Mouse (Mus musculus) heart, embryonic 11.5 days (tissue): Measurements from ENCODE around the gene Ubap2. TPM values are rescaled to one million over a fixed set of nuclear protein-coding genes. Genes with fewer than 3 reads are reported as not detected.

Experiments
- ATAC-seq: fragments of 200-750 bp; cut with Nextera tagmentation; replicated peaks from 2 replicates; pipeline ENCODE4 v1.8.0; 2017; ENCODE audit warnings: moderate library complexity; ENCODE audit not compliant: insufficient number of reproducible peaks, low FRiP score, low TSS enrichment
- H3K27ac ChIP-seq: fragments of 300-500 bp; sonication (generic); 2 replicates; pipeline ENCODE4 v1.5.1; 2014; ENCODE audit warnings: mild to moderate bottlenecking, low read depth, low read length
- H3K27me3 ChIP-seq: fragments of 300-500 bp; sonication (generic); 2 replicates; pipeline ENCODE4 v1.6.1; 2014; ENCODE audit warnings: mild to moderate bottlenecking, low read length, mixed read lengths; ENCODE audit not compliant: control insufficient read depth, insufficient read depth
- H3K36me3 ChIP-seq: fragments of 300-500 bp; sonication (generic); 2 replicates; pipeline ENCODE4 v1.6.1; 2014; ENCODE audit warnings: mild to moderate bottlenecking, low read length, moderate library complexity, mixed read lengths; ENCODE audit not compliant: control insufficient read depth, insufficient read depth
- H3K4me1 ChIP-seq: fragments of 300-500 bp; sonication (generic); 2 replicates; pipeline ENCODE4 v1.6.1; 2014; ENCODE audit warnings: low read length; ENCODE audit not compliant: control insufficient read depth, insufficient read depth
- H3K4me2 ChIP-seq: fragments of 300-500 bp; sonication (generic); 2 replicates; pipeline ENCODE4 v1.6.1; 2014; ENCODE audit warnings: mild to moderate bottlenecking, moderate library complexity
- H3K4me3 ChIP-seq: fragments of 300-500 bp; sonication (generic); 2 replicates; pipeline ENCODE4 v1.5.1; 2014; ENCODE audit warnings: low read depth, low read length
- H3K9ac ChIP-seq: fragments of 300-500 bp; sonication (generic); 2 replicates; pipeline ENCODE4 v1.6.1; 2014; ENCODE audit warnings: mild to moderate bottlenecking, low read depth, low read length, moderate library complexity
- H3K9me3 ChIP-seq: fragments of 300-500 bp; sonication (generic); replicated peaks from 2 replicates; pipeline ENCODE4 v1.6.1; 2016; ENCODE audit warnings: low read length; ENCODE audit not compliant: control insufficient read depth
- WGBS: fragments of 180-500 bp; shearing (Covaris S2); extraction: QIAGEN DNeasy Blood & Tissue Kit; methylation state at CpG from one replicate; pipeline ENCODE4 v1.1.7; 2014; ENCODE audit not compliant: insufficient replicate concordance; 5-methylcytosine and 5-hydroxymethylcytosine counted together
- polyA plus RNA-seq: library from polyadenylated mRNA; unstranded; fragments of >200 nt; fragmentation: Nextera tagmentation; extraction: Ambion mirVana; gene quantifications from 2 replicates; pipeline ENCODE4 v1.2.1, GENCODE M21; 2014

The Ubap2 gene
- 51.4 and 63.2 TPM in 2 replicates for polyA plus RNA-seq

DNA sequence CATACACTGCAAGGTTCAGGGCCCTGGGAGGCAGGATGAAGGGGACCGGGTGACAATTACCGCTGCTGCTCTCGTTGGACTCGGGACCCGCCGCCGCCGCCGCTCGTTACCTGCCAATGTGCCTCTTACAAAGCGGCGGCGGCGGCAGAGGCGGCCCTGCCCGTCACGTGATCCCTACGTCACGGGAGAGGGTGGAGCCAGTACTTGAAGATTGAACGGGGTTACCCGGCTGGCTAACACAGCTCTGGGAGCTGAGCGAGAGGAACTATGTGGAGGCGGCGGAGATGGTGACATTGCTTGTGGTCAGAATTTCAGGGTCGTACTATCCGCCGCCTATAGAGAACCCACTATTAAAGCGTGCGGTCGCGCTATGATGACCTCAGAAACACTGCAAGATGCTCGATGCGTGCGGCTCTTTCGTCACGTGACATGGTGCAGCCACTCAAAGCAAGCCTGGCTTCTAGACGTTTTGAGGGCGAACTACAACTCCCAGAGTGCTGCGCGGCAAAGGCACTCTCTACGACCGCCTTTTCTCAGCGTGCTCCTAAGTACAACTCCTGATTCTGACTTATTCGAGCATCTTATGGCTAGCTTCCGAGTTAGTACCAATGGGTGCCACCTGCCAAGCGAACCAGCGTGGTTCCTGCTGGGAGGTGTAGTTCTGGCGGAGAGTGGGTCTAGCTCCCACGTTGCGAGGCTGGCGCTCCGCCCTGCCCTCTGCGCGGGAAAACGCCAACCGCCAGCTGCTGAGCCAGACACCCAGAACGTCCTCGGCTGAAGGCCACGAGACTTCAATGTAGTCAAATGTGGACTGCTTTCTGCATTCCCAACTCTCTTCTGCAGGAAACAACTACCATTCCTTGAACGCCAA is at the start of gene Ubap2:
TSS of gene Ubap2 (minus strand) at position 165 of the 871 bp plus-strand sequence.
- Histone ChIP-seq H3K9me3 (no peaks in the 10 kb centered on the region), H3K27me3 (no peaks in the 10 kb centered on the region), H3K4me1 (peaks cover 16% of the 10 kb centered on the region), H3K36me3 (0 out of 2 replicates have a peak, but pooled peaks cover 2% of the 10 kb centered on the region), H3K27ac (peak within 1 kb of the TSS; percentile 86), H3K4me2 (peak within 1 kb of the TSS; percentile 84), H3K9ac (peak within 1 kb of the TSS; percentile 94), H3K4me3 (peak within 1 kb of the TSS; percentile 79)
- WGBS, result under 1% methylated on average over 60 of the region's 60 CpGs
- peak; percentile 95 for ATAC-seq

DNA sequence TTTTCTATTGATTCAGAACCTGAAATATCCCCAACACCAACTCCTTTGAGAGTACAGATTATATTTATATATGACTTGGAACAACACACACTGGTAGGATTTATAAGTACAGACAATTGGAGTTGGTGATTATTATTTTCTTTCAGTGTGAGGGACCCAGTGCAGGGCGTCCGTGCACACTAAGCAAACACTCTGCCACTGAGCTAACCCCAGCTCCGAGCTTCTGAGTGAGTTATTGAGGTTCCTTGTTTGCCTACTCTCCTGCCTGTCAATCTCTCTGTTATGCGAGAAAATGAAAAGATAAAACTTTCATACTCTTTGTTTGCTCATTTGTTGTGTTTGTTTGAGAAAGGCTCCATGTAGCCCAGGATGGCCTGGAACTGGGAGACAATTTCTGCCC is 46.0 kb upstream of the Ubap2 start:
- no peaks in the 10 kb centered on the region for H3K36me3 ChIP-seq
- H3K9me3 ChIP-seq, result no peaks in the 10 kb centered on the region
- no peak overlapping the region for H3K27ac ChIP-seq
- no peaks in the 10 kb centered on the region for H3K4me1 ChIP-seq
- H3K27me3 ChIP-seq, result no peaks in the 10 kb centered on the region
- H3K4me2 ChIP-seq, result no peak overlapping the region
- ATAC-seq, result no peak
- no peak overlapping the region for H3K4me3 ChIP-seq
- WGBS, result 69% methylated on average over 4 of the region's 4 CpGs
- H3K9ac ChIP-seq, result no peak overlapping the region

DNA sequence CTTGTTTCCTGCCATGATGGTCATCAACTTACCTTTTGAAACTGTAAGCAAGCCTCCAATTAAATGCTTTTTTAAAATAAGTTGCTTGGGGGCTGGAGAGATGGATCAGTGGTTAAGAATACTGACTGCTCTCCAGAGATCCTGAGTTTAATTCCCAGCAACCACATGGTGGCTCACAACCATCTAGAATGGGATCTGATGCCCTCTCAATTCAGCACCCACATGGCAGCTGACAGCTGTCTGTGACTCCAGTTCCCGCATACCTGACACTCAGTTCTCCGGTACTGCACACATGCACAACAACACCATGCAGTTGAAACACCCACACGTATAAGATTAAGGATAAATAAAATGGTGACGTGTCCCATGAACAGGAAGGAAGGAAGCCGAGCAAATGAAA is 43.3 kb upstream of the Ubap2 start:
- Histone ChIP-seq H3K9ac (no peak overlapping the region), H3K4me3 (no peak overlapping the region), H3K36me3 (no peaks in the 10 kb centered on the region), H3K27me3 (no peaks in the 10 kb centered on the region), H3K4me1 (peaks cover 10% of the 10 kb centered on the region), H3K4me2 (no peak overlapping the region), H3K27ac (no peak overlapping the region), H3K9me3 (no peaks in the 10 kb centered on the region)
- no peak for ATAC-seq
- WGBS, result 75% methylated on average over 5 of the region's 5 CpGs

DNA sequence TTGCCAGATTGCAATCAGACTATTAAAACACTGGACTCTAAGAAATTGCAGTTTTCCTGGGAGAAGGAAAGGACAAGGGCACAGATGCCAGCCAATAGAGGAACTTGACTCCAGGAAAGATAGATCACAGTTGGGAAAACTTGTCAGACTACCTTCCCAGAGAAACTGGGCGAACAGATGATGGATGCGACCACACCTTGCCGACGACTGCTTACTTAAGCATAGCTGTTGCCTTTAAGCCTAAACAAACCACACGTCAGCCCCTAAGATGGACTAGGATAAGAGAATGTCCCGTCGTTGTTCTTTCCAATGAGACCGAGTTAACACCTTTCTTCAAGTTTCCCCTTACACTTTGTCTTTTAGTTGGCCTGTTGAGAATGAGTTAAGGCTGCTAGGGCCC is 40.2 kb upstream of the Ubap2 start:
- Histone ChIP-seq H3K9me3 (no peaks in the 10 kb centered on the region), H3K4me3 (peak overlapping the region; percentile 93), H3K27ac (peak overlapping the region; percentile 97), H3K27me3 (no peaks in the 10 kb centered on the region), H3K9ac (peak overlapping the region; percentile 90), H3K4me1 (peaks cover 14% of the 10 kb centered on the region), H3K4me2 (peak overlapping the region; percentile 65), H3K36me3 (0 out of 2 replicates have a peak, but pooled peaks cover 5% of the 10 kb centered on the region)
- 47% methylated on average over 8 of the region's 8 CpGs for WGBS
- ATAC-seq, result no peak

DNA sequence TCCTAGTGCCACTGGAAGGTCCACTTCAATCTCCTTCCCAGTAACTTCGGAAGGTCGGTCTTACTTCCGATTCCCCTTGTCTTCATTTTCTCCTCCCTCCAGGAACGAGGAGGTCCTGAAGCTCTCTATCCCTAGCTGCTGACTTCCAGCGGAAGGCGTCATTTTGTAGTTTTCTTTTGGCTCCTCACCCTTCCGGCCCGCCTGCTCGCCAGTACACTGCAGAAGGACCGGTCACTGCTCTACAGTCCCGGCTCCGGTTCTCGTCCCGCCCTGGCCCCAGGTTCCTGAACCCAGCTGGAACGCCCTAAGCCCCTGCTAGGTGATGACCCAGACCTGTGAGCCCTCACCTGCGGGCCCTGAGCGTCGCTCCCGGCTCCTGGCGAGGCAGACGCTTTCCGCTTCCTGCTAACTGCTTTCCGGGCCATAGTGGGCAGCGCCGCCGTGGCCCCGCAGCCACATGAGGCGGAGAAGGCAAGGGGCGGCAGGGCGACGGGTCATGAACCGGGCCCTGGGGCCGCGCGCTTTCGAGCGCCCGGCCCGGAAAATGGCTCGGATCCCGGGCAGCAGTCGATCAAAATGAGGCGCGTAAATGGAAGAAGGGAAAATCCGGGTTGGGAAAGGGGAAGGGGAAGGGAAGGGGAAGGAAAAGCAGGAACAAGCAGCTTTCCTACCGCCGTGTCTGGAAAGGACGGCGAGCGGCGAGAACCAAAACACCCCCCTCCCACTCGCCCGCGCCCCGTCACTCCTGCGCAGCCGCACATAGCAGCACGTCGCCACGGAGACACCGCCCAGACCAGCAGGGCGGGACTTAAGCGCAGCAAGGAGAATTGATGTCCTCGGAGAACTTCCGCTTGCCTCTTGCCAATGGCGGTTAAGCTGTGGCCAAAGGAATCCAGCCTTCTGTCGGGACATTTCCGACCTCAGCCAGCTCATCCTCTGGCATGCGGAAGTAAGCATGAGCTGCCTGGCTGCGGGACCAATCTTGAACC is 39.5 kb upstream of the Ubap2 start, which contains the start of gene Dcaf12:
TSS of gene Dcaf12 (minus strand) at position 749 of the 989 bp plus-strand sequence.
- peak within 1 kb of the TSS; percentile 65 for H3K4me2 ChIP-seq
- H3K36me3 ChIP-seq, result peaks cover 10% of the 10 kb centered on the region
- no peaks in the 10 kb centered on the region for H3K9me3 ChIP-seq
- H3K27ac ChIP-seq, result peak within 1 kb of the TSS; percentile 97
- peak within 1 kb of the TSS; percentile 90 for H3K9ac ChIP-seq
- peaks cover 14% of the 10 kb centered on the region for H3K4me1 ChIP-seq
- peak; percentile 92 for ATAC-seq
- H3K4me3 ChIP-seq, result peak within 1 kb of the TSS; percentile 93
- H3K27me3 ChIP-seq, result no peaks in the 10 kb centered on the region
- under 1% methylated on average over 70 of the region's 70 CpGs for WGBS

DNA sequence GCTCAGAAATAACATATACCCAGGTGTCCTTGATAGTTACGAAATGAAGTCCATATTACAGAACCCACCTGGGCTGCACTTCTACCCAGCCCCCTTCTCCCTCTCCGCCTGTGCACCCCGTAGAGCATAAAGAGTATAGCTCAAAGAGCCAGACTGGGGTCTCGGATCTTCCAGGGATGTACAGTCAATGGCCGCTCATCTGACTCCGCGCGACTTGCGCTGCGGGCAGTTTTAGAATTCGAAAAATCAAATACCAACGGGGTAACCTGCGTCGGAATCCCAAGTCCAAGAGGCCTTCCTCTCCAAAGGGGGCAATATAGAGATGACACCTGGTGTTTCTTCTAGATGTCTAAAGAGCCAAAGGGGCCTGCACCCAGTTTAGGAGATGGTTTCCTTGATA is 38.8 kb upstream of the Ubap2 start:
- H3K4me2 ChIP-seq, result peak overlapping the region; percentile 65
- WGBS, result 16% methylated on average over 14 of the region's 14 CpGs
- H3K9me3 ChIP-seq, result no peaks in the 10 kb centered on the region
- no peak for ATAC-seq
- H3K36me3 ChIP-seq, result peaks cover 12% of the 10 kb centered on the region
- peak overlapping the region; percentile 97 for H3K27ac ChIP-seq
- H3K4me3 ChIP-seq, result peak overlapping the region; percentile 93
- H3K9ac ChIP-seq, result peak overlapping the region; percentile 90
- no peaks in the 10 kb centered on the region for H3K27me3 ChIP-seq
- peaks cover 14% of the 10 kb centered on the region for H3K4me1 ChIP-seq

DNA sequence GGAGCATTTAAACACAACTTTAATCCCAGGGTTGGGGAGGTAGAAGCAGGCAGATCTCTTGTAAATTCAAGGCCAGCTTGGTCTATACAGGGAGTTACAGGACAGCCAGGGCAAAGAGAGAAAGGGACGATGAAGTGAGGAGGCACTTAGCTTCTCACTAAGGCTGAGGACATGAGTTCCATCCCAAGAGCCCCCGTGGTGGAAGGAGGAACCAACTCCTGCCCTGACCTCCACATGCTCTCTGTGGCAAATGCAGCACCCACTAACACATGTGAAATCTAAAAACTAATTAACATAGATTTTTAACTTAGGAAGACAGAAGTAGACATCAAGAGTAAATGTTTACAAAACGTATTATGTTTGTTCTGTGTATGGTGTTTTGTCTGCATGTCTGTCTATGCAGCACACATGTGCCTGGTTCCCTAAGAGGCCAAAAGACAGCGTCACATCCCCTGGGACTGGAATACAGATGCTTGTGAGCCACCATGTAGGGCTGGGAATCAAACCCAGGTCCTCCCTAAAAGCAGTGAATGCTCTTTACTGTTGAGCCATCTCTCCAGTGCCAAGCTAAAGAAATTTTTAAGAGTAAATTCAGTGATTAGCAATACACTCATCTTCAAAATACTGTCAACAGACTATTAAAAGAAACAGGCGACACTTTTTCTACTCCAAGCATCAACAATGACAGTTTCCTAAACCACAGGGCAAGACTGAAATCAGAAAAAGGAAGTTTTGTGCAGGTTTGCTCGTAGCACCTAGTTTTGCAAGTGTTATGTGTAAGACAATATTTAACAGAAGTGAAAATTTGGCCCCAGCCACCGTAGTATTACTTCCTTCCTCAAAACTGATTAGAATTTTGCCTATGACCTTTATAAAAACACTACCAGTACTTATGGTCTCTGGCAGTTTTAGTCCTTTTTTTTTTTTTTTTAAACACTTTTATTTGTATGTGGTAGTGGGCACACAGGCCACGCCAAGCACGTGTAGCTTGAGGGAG is 35.9 kb upstream of the Ubap2 start:
- Histone ChIP-seq H3K27ac (no peak overlapping the region), H3K36me3 (peaks cover 16% of the 10 kb centered on the region), H3K4me3 (no peak overlapping the region), H3K4me1 (peaks cover 14% of the 10 kb centered on the region), H3K9me3 (no peaks in the 10 kb centered on the region), H3K9ac (no peak overlapping the region), H3K27me3 (no peaks in the 10 kb centered on the region), H3K4me2 (no peak overlapping the region)
- 89% methylated on average over 9 of the region's 9 CpGs for WGBS
- ATAC-seq, result no peak
